Mouse (Mus musculus) ovary, postnatal 14 days (tissue): ENCODE results near the gene Dbr1.
A peak's percentile ranks its signal among the peaks of the same experiment; 100 is the strongest.
"Not testable (repeated sequence)": the region's sequence is repeated elsewhere in the genome, so short reads cannot be mapped to it uniquely, and the experiment has no call there.

ENCODE experiments used
- DNase-seq: peaks from one replicate; pipeline ENCODE4 v3.0.0; 2022; ENCODE audit warnings: low spot score

The Dbr1 gene

DNA sequence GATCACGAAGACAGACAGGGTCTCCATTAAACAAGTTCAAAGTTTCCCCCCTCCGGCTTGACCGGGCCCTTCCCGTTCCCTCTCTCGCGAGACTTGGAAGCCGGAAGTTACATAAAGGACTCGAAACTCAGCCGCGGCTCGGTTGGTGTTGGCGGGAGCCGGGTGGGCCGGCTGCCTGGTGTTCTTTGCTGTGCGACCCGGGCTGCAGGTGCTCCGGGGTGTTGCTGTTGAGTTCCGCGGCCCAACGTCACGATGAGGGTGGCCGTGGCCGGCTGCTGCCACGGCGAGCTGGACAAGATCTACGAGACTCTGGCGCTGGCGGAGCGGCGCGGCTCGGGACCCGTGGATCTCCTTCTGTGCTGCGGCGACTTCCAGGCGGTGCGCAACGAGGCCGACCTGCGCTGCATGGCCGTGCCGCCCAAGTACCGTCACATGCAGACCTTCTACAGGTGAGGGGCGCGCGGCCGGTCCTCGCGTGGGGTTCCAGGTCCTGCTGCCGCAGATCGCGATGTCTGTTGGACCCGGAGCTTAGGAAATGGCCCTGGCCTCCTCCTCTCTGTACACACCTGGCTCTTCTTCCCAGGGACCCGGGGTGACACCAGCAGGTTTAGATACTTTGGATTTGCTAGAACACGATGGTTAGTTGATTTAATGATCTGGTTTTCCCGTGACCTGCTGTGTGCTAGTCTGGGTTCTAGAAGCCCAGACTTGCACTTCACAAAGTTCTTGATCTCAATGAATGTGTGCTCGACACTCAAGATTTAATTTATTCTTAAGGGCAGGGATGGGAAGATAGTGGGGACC, at the start of gene Dbr1:
Dbr1 (plus strand) TSS at position 123 of the 804 bp plus-strand sequence.
- DNase-seq: peak; percentile 87

DNA sequence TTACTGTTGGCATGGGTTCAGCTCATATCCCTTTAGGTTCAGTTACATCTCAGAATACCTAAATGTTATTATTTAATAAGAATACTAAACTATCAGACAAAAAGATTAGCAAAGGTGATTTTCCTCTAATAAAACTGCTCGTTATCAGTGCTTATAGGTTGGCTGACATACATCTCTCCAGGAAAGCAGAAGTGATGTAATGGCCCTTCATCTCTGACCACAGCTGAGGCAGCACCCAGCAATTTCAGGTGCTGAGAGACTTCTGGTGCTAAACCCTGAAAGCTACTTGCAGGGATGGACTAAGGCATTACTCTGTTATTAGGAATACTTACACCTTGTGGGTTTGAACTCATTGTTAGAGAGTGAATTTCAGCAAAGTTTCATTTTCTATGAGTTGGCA, 43.7 kb upstream of the Dbr1 start:
- DNase-seq: no peak

DNA sequence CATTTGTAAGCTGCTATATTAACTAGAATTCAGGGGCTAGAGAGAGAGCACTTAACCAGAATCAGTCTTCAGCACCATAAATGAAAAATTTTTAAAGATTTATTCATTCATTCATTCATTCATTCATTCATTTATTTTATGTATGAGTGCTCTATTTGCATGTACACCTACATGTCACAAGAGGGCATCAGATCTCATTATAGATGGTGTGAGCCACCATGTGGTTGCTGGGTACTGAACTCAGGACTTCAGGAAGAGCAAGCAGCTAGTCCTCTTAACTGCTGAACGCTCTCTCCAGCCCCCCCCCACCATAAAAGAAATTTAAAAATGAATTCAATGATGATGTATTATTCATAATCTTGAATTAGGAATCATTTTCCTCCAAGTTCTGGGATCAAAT, 29.3 kb upstream of the Dbr1 start:
- DNase-seq: no peak

DNA sequence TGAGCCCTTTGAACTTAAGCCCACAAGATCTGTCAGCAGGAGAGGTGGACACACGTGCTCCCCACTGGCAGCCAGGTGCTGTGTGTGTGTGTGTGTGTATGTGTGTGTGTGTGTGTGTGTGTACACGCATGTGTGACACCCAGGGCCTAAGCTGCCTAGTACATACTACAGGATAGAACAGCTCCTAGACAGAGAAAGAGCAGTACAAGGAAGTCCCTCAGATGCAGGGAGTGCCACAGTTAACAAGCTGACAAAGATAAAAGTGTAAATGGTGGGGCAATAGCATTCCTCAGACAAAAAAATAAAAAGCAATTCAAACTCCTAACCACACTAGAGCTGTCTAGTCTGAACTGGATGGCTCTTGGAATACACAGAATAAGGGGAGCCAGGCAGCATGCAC, 23.5 kb upstream of the Dbr1 start:
- no peak for DNase-seq

DNA sequence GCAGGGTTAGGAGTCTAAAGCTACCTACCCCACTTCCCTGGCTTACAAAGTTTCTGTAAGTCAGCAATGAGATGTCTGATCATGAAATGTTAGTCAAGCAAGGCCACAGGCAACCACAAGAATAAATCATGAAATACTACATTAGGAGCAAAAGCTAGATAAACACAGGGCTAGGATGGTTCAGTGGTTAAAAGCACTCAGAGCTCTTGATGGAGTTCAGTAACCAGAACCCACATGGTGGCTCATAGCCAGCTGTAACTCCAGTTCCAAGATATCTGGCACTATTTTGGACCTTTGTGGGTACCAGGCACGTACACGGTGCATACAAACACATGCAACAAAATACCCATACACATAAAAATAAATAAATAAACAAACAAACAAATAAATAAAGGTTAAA, 22.6 kb upstream of the Dbr1 start:
- DNase-seq: no peak

DNA sequence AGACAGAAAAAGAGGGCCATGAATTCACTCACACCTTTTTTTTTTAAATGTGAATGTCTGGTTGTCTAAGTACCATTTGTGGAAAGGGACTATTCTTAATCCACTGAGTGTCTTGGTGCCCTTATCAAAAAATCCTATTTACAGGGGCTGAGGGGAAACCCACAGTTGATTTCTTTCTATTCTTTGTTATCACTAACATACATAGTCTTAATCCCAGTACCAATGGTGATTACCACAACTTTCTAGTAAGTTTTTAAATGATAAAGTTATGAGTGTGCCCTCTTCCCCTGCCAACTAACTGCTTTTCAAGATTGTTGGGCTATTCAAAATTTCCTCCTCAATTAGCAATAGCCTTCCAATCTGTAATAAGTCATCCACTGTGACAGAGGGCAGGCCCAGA, 21.5 kb upstream of the Dbr1 start:
- DNase-seq: no peak

DNA sequence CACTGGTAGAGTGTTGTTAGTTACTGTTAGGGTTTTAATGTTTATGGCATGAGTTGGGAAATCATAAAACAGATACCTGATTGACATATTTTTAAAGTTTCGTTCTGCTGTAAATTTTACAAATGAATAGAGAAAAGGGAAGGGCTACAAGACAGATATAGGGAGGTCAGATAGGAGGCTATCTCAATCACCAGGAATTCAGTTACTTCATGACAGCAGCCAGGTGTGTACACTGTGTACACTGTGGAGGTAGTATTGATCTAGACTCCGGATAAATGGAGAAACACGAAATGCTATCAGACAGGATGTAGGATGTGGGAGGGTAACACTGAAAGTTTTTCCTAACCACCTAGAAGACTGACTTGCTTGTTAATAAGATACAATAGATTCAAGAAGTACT, 20.3 kb upstream of the Dbr1 start:
- no peak for DNase-seq

DNA sequence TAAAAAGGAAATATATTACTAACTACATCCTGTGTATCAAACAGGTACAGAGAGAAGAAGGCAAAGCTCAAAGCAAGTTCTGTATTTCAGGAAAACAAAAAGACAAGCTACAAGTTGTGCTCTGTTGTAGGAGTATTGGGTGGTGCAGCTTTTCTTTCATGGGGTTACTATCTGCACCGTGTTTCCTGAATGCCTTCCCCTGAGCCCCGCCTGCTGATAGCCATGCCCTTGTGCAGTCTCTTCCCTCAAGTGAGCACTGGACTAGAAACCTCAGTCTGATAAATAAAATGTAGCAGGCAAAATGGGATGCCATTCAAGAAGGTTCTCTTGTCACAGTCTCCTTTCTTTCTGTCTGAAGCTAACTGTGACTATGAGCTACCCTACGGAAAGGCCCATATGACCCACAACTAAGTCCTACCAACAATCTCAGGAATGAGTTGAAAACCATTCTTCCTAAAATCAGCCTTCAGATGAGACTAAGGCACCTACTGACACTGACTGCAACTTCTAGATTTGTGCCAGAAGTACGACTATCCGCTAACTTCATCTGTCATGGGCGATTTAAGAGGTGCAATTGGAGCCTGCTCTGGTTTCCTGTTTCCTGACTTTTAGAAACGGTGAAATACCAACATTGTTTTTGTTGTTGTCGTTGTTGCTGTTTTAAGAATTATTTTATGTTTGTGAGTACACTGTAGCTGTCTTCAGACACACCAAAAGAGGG, 17.9 kb upstream of the Dbr1 start:
- no peak for DNase-seq

DNA sequence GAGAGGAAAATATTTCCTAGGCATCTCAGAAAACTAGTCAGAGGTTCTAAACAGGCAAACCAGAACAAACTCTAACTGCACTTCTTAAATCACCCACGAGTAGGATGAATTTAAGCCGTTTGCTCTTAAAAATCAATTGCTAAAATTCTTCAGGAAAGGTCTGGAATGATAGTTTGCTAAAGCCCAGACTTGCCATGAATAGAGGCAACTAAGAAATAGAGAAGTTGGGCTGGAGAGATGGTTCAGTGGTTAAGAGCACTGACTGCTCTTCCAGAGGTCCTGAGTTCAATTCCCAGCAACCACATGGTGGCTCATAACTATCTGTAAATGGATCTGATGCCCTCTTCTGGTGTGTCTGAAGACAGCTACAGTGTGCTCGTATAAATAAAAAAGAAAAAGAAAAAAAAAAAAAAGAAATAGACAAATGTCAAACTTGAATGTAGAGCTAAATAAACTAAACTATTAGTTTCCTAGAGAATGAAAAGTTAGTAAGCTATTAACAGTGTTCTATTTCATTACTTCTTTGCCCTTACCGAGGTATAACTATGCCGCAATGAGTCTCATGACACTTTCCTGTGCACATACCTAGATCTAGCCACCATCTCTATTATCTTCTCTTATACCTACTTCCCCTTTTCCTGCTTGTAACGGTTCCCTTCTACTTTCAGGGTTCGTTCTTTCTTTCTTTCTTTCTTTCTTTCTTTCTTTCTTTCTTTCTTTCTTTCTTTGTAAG, 16.6 kb upstream of the Dbr1 start:
- no peak for DNase-seq

DNA sequence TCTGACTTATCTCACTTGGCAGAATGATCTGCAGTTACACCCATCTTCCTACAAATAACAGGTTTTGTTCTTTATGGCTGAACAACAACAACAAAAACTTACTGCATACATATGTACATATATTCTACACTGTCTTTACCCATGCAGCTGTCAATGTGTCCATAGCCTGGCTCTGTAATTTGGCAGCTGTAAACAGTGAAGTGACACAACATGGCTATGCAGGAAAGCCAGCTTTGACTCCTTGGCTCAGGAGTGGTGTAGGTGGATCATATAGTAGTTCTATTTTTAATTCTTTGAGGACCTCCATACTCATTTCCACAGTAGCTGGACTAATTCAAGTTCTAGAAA, 16.1 kb upstream of the Dbr1 start:
- DNase-seq: no peak

DNA sequence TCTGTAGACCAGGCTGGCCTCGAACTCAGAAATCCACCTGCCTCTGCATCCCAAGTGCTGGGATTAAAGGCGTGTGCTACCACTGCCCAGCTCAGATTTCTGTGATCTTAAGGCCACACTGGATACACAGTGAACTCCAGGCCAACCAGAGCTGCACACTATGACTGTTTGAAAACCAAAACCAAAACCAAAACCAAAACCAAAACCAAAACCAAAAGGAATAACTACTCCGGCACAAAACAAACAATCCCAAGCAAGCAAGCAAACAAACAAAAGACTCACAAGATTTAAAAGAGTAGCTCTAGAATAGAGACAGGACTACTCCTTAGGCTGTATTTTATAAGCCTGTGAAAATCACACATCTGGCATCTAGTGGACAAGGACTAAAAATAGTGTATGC, 15.2 kb upstream of the Dbr1 start:
- no peak for DNase-seq

DNA sequence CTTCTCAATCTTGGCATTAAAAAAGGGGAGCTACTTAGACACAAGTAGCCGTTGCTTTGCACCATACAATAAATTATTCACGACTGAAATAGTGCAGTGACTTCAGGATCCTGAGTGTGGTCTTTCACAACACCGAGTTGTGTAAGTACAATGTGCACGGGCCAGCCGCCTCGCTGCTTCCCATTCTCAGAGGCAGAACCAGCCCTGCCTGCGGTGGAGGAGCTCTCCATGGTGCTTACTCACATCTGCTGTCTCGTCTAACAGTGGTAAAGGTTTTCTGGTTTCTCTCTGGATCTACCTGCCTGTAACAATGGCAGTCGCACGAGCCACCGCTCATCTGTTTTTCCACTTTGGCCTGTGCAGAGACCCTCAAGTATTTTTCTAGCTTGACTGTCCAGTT, 11.9 kb upstream of the Dbr1 start:
- peak; percentile 53 for DNase-seq

DNA sequence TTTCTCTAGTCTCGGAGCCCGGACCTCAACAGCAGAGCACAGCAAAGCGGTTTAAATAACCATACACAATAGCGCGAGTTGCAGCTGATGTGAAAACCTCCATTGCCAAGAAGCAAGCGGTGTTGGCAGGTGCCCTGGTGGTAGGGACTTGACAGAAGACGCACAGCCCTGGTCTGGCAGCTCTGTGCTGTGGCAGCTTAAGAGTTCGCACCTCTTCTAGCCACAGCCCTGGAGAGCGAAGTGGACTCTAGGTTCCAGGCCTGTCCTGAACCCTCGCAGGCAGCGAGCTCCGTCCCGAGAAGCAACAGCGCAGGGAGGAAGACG, 7.6 kb upstream of the Dbr1 start:
- no peak for DNase-seq

DNA sequence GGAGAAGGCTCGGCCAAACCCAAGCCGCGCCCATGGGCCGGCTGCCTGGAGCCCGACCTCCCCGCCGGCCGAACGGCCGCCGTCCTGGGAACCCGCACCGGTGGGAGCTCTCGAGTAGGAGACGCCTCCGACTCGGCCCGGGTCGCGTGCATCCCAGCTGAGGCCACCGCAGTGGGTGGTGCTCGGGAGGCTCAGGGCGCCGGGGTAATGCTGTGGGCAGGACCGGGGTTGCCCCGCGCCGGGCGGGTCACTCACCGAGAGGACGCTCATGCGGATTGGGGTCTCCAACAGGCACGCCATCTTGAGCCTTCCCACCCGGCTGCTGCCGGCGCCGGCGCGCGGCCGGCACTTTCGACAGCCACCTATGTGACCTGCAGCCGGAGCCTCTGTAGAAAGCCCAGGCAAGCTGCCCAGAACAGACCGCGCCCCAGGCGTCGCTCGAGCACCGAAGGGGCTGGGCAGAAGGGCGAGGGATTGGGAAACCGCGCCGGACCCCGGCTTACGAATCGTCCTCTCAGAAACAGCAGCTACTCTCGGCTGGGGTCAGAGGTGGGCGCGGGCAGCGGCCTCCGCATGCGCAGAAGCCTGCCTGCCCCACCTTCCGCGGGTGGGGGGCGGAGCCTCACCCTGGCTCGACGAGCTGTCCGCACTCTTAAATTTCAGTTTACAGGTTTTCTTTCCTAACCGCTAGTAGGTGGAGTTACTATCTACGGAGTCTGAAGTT, 7.1 kb upstream of the Dbr1 start, which contains the start of gene Armc8:
Armc8 (minus strand) TSS at position 553 of the 724 bp plus-strand sequence.
- peak; percentile 89 for DNase-seq

DNA sequence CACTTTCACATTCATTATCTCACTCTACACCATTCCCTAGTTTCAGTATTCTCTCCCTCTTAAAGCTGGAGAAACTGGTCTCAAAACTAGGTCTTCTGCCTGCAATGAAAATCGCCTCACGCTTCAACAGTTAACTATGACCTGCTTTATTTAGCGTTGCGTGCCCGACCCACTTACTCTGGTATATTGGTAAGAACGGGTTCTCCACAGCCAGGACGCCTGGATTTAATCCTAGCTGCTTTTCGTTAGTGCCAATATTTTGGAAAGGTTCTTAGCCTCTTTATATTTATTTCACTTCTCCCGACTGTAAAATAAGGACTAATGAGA, 6.6 kb upstream of the Dbr1 start:
- DNase-seq: no peak

DNA sequence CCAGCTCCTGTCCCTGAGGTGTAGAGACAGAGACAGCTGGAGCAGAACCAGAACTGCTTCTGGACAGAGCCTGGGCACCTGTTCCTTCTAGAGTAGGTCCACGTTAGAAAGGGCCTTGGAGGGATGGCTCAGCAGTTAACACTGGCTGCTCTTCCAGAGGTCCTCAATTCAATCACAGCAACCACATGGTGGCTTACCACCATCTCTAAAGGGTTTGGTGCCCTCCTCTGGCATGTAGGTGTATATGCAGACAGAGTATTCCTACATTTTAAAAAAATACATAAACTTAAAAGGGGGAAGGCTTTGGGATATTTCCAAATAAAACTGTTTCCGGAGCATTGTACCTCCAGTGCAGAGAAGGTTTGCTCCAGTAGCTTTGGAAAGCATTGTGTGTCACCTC, 5.1 kb downstream of the Dbr1 start:
- DNase-seq: peak; percentile 21

DNA sequence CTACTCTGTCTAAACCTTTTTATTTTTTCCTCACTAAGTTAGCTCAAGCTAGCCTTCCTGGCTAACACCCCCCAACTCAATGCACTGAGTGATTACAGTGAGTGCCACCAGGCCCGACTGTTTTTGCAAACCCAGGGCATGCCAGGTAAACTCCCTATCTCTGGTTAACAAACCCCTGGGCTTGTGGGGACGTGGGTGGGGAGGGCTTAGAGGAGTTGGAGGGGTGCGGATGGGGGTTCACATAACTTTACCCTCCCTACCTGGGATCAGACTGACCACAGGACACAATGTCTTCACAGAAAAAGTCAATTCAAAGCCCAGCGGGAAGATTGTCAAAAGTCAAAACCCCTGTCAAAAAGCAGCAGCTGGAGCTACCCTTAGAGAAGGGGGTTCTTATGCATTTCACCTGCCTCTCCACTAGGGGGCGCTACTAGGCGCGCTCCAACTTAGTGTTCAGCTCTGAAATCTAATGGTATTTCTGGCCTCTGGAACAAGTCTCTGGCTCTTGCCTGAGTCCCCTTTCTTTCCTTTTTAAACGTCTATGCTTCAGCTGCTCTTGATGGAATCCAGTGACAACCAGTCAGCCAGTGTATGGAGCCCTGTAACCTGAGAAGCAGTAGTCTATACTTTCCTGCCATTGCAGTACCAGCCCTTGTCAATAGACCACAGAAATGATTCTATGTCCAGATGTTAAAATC, 12.1 kb downstream of the Dbr1 start:
- DNase-seq: peak; percentile 63

DNA sequence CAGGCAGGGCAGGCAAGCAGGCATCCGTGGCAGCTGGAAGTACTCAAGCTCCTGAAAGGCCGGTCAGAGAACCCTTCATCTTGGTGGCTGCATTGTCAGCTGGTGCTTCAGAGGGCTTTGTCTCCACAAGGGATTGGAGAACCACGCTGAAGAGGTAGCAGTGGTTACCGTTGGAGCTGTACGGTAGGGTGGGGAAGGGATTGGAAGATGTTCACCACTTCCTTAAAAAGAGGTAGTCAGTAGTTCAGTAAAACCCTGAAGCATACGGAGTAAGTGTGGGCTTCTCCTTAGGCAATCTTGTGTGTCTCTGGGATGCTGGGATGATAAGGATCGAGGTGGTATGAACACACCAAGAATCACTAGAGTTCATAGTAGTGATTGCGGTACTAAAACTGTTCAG, 15.5 kb downstream of the Dbr1 start:
- no peak for DNase-seq

DNA sequence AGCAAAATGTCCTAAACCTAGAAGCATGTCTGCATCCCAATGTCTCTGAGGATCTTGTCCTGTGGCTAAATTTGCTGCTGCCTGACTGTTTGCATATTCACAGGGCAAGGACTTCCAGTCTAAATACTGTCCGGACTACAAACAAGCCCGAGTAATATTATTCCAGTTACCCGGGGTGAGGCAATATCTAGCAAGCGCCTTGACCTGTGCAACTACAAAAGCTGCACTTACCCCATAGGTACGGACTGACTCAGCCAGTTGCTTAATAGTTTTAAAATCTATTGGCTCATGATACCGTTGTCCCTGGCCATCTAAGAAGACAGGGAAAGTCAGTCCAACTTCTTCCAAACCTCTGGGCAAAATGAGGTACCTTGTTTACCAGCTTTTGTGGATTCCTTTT, 23.5 kb downstream of the Dbr1 start:
- not testable (repeated sequence) for DNase-seq

DNA sequence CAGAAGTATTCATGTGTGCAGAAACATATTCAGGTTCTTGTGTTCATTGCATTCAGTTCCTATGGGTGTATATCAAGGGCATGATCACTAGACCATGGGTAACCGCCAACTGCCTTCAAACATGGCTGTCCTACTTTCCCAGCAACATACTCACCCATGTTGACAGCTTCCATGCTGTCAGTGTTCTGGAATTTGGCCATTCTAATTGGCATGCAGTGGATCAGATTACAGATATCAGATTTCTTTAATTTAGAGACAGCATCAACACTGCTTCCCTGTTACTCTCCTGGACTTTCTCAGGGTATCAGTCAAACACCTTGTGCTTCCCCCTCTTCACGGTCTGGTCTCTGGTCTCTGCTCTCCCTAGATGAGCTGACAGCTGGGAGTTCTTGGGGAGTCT, 28.0 kb downstream of the Dbr1 start:
- DNase-seq: no peak

DNA sequence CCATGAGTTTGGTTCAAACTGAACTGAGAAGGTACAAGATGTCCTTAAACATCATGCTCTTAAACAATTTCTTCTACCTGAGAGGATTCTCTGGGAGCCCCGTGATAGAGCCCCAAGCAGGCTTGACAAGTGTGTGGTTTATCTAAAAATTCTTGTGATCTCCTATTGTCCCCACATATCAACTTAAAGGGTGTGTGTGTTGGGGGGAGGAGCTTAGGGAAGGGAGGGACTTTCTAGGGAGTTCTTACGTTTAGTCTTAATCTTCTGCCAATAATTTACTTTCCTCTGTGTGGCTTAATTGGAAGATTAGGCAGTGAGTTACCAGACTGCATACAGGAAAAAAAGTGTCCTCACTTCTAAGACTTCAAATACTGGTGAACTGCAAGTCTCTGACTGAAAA, 36.6 kb downstream of the Dbr1 start, which contains the start of gene A4gnt:
A4gnt (plus strand) TSS at position 301 of the 400 bp plus-strand sequence.
- no peak for DNase-seq

DNA sequence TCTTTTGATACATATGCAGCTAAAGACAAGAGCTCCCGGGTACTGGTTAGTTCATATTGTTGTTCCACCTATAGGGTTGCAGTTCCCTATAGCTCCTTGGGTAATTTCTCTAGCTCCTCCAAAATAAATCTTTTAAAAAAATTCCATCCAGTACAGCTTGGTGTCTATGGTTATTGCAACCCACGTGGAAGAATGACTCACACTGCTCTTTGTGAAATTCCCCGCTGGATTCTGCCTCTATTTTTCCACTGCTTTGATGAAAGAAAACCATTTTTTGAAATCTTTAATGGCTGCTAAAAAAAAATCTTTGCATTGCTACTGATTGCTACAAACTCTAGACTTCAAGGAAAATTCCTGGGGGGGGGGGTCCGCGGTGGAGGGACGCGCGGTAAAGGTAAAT, 44.1 kb downstream of the Dbr1 start:
- no peak for DNase-seq
